Mouse (Mus musculus): ENCODE data around the gene Smarcc1.

The Smarcc1 gene

GRCm38 (mm10) chr9:110243221-110243833, 125.8 kb downstream of the Smarcc1 start, which contains the start of gene Cspg5:
TSS of gene Cspg5 (plus strand) at chr9:110243783.
- DNase-seq: no peak

- DNase-seq: no peak
Observed at GRCm38 (mm10) chr9:110244567-110244888, 127.0 kb downstream of the Smarcc1 start.

GRCm38 (mm10) chr9:110244889-110245589, 127.5 kb downstream of the Smarcc1 start:
- DNase-seq: peak in 1 of 2 experiments; percentile 6

- DNase-seq: peak in 1 of 2 experiments; percentile 14
Observed at GRCm38 (mm10) chr9:110245590-110246320, 128.2 kb downstream of the Smarcc1 start.

GRCm38 (mm10) chr9:110246321-110246640, 128.8 kb downstream of the Smarcc1 start:
- no peak for DNase-seq

GRCm38 (mm10) chr9:110247049-110247448, 129.5 kb downstream of the Smarcc1 start:
- no peak for DNase-seq

- no peak for DNase-seq
Observed at GRCm38 (mm10) chr9:110248861-110249260, 131.4 kb downstream of the Smarcc1 start.

- no peak for DNase-seq
Observed at GRCm38 (mm10) chr9:110249823-110250543, 132.5 kb downstream of the Smarcc1 start.

- DNase-seq: no peak
Observed at GRCm38 (mm10) chr9:110250776-110251175, 133.3 kb downstream of the Smarcc1 start.

GRCm38 (mm10) chr9:110255407-110256019, 138.0 kb downstream of the Smarcc1 start:
- DNase-seq: no peak

GRCm38 (mm10) chr9:110258646-110259045, 141.1 kb downstream of the Smarcc1 start:
- no peak for DNase-seq

GRCm38 (mm10) chr9:110259118-110259517, 141.6 kb downstream of the Smarcc1 start:
- DNase-seq: no peak

- DNase-seq: no peak
Observed at GRCm38 (mm10) chr9:110263181-110263580, 145.7 kb downstream of the Smarcc1 start.

GRCm38 (mm10) chr9:110264991-110265390, 147.5 kb downstream of the Smarcc1 start:
- no peak for DNase-seq

- no peak for DNase-seq
Observed at GRCm38 (mm10) chr9:110268416-110268815, 150.9 kb downstream of the Smarcc1 start.

GRCm38 (mm10) chr9:110272330-110272729, 154.8 kb downstream of the Smarcc1 start:
- DNase-seq: no peak

- no peak for DNase-seq
Observed at GRCm38 (mm10) chr9:110273507-110273906, 156.0 kb downstream of the Smarcc1 start.

GRCm38 (mm10) chr9:110275882-110276281, 158.4 kb downstream of the Smarcc1 start:
- no peak for DNase-seq

- DNase-seq: no peak
Observed at GRCm38 (mm10) chr9:110277431-110277881, 159.9 kb downstream of the Smarcc1 start.

- DNase-seq: no peak
Observed at GRCm38 (mm10) chr9:110284075-110284697, 166.7 kb downstream of the Smarcc1 start.

- no peak for DNase-seq
Observed at GRCm38 (mm10) chr9:110287321-110287924, 169.9 kb downstream of the Smarcc1 start.

Data from spleen, adult 18-20 months (tissue).